Mouse (Mus musculus) frontal cortex, postnatal 14 days (tissue): ENCODE results near the gene Gm17428.
"Not testable (repeated sequence)": the region's sequence is repeated elsewhere in the genome, so short reads cannot be mapped to it uniquely, and the experiment has no call there.

Source experiments
- DNase-seq, 2 experiments: peaks; one replicate each; pipeline ENCODE4 v3.0.0; 2022; ENCODE audit warnings: low spot score in 2 of 2

The Gm17428 gene

GRCm38 (mm10) chr14:54976633-54977032, at the start of gene Gm17428:
Gm17428 (plus strand) TSS chr14:54976933.
- DNase-seq, result no peak

DNA sequence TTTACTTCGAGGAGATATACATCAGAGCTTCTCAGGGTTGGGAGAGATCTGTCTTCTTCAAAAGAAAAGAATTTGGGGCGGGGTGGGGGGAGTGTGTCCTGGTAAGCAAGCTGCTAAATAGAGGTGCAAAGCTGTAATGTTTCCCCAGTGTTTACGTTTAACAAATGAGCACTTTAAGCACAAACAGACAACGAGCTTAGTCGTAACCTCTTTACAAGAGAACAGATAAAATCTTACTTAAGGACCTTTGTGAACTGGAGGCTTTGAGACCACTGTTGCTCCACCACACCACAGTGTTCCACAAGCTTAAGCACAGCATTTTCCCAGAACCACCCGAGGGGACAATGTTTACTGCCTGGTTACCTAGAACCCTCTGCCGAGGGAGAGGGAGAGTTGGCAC, 49.4 kb upstream of the Gm17428 start:
- DNase-seq, result no peak

- DNase-seq, result no peak
Measured at GRCm38 (mm10) chr14:54929801-54930200, 46.9 kb upstream of the Gm17428 start.

GRCm38 (mm10) chr14:54930431-54930830, 46.3 kb upstream of the Gm17428 start:
- no peak for DNase-seq

DNA sequence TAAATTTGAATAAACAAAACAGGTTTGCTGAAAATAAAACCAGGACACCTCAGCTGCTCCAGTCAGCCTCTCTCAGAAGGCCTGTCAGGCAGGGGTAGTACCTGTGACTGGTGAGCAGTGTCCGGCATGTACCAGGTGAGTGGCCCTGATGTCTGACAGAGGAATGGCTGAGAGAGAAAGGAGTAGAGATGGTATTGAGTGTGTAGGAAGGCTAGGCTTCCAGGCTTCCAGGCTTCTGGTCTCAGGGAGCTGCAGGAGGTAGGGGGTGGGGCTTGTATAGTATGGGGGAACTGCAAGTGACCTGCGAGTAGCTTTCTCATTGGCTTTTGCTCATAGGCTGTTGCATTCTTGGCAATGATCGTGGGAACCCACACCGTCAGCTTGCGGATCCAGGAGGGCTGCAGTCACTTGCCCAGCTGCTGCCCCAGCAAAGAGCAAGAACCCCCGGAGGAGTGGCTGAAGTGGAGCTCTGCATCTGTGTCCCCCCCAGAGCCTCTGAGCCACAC, 44.0 kb upstream of the Gm17428 start, which contains the start of gene Il25:
Gene Il25 (plus strand): TSS at position 51 of the 506 bp plus-strand sequence.
- no peak for DNase-seq

DNA sequence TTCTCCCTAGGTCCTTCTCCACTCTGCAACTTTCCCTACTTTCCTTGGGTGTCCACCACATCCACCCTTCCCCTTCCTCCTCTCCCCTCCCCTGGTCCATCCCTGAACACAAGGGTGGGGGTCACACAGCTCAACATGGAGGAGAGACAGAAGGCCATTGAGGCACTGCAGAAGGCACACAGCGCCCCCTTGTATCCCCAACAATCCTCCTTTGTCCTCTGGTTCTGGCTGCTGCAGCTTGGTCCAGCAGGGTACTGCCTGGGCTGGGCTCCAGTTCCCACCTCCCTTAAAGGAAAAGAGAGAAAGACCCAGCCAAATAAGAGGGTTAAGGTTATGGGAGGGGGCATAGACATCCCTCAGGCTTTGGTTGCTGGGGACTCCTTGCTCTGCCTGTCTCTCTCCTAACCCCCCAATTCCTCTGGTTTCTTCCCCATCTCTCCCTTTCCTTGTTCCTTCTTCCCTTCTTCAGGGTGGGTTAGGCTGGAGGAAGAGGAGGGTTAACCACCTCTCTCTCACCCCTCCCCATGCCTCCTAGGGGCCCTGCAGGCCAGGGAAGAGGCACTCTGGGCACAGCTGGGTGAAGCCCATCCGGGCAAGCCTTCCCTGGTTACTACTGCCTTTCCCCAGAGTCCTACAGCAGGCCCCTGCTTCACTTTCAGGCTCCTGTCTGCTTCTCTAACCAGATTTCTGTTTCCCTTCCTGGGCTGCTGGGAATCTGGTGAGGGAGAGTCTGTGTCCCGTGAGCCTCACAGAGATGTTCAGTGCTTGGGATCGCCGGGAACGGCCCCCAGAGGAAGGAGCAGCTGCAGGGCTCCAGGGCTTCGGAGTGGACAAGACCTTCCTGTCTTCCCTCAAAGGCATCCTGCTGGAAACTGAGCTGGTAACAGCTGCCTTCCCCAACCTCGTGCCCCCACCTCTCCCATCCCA, 40.6 kb upstream of the Gm17428 start, which contains the start of gene Cmtm5:
Gene Cmtm5 (plus strand): TSS at position 358 of the 927 bp plus-strand sequence.
- peak; percentile 52 to 72 for DNase-seq

GRCm38 (mm10) chr14:54936831-54937160, 39.9 kb upstream of the Gm17428 start:
- DNase-seq, result no peak

GRCm38 (mm10) chr14:54937361-54938182, 39.2 kb upstream of the Gm17428 start:
- no peak for DNase-seq

DNA sequence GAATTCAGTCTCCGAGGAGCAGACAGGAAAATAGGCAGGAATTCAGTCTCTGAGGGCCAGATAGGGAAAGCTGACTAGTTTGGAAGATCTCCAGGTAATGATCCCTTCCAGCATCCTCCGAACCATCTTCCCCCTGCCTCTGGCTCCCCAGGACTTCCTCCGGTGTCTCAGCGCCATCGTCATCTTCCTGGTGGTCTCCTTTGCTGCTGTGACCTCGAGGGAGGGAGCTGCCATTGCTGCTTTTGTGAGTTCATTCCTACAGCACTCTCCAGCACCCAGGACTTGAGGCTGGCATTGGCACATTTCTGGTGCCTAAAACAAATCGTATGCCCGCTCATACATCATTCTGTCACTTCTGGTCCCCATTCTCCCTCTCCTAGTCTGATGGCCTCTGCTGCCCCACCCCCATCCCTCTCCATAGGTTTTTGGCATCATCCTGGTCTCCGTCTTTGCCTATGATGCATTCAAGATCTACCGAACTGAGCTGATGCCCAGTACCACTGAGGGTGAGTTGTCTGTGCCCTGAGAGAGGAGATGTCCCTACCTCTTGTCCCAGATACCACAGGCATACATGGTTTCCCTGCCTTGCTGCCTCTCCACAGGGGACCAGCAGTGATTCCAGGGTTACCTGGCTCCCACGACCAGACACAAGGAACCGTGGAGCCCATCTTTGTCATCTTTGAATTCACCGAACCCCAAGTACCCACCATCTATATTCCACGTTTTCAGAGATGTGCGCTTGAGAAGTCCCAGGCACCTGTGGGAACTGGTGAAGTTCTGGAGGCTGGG, 38.1 kb upstream of the Gm17428 start:
- DNase-seq, result no peak

DNA sequence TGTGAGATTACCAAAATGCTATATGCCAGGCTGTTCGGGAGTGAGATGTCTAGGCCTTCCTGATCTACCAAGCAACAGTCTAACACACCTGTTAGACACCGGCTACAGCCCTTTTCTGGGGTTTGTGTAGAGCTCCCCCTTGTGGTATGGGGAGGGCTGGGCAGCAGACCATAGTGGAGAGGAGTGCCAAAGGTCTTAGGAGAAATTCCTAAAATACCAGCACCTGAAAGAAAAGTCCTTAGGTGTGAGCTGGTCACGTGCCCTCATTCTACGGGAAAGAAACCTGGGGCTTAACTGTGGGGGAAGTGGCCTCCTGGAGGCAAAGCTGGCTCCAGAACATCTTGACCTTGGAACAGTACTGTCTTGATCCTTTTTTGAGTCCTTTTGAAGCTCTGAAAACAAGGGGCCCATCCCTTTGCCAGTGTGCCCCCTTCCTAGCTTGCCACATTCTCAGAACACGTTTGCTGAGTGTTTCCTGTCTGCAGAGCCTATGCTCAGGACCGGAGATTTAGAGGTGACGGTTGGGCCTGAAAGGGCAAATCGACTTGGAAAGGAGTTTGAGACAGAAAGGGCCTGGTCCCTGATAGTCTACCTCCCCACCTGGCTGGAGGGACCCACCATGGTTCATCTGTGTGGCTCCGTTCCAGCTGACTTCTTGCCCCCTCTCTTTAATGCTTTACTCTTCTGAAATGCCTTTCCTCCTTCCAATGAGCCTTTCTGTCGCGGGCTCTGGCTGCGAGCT, 37.1 kb upstream of the Gm17428 start:
- no peak for DNase-seq

- DNase-seq, result no peak
Measured at GRCm38 (mm10) chr14:54940176-54940530, 36.6 kb upstream of the Gm17428 start.

GRCm38 (mm10) chr14:54941024-54941978, 35.4 kb upstream of the Gm17428 start:
- DNase-seq, result no peak

- DNase-seq, result no peak
Measured at GRCm38 (mm10) chr14:54942479-54942878, 34.3 kb upstream of the Gm17428 start.

DNA sequence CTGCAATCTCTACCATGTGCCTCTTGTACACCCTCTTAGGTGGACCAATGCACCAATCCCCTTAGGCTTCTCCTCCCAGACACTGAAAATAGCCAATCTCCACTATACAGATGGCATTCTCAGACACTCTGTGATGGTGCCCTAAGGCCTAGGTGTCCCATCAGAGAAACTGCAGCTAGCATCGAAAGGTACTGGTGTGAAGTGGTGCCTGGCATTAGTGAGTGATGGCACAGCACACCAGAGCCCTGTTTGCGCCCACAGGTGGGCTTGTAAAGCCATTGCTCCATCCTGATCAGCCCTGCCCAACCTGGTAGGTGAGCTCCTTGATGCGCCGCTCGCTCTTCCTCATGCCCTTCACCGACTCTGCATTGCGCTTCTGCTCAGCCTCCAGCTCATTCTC, 32.8 kb upstream of the Gm17428 start:
- DNase-seq, result no peak

- no peak for DNase-seq
Measured at GRCm38 (mm10) chr14:54944939-54945338, 31.8 kb upstream of the Gm17428 start.

- DNase-seq, result no peak
Measured at GRCm38 (mm10) chr14:54945975-54946704, 30.6 kb upstream of the Gm17428 start.

- not testable (repeated sequence) for DNase-seq
Measured at GRCm38 (mm10) chr14:54947008-54947407, 29.7 kb upstream of the Gm17428 start.

- DNase-seq, result no peak
Measured at GRCm38 (mm10) chr14:54948781-54949180, 28.0 kb upstream of the Gm17428 start.

- no peak for DNase-seq
Measured at GRCm38 (mm10) chr14:54950493-54950892, 26.2 kb upstream of the Gm17428 start.
